Mouse (Mus musculus) hindbrain, embryonic 10.5 days (tissue): ENCODE measurements around the gene Rap1gap. TPM values are rescaled to one million over a fixed set of nuclear protein-coding genes. Genes with fewer than 3 reads are reported as not detected.

Source experiments
- DNase-seq: peaks from one replicate; pipeline ENCODE4 v3.0.0-alpha.2; 2017; ENCODE audit warnings: low spot score
- H3K27ac ChIP-seq: fragments of 300-500 bp; sonication (generic); 2 replicates; pipeline ENCODE4 v1.5.1; 2016; ENCODE audit warnings: mild to moderate bottlenecking, moderate library complexity
- H3K27me3 ChIP-seq: fragments of 300-500 bp; sonication (generic); 2 replicates; pipeline ENCODE4 v1.6.1; 2016; ENCODE audit warnings: mild to moderate bottlenecking; ENCODE audit not compliant: poor library complexity, insufficient read depth, severe bottlenecking
- H3K36me3 ChIP-seq: fragments of 300-500 bp; sonication (generic); 2 replicates; pipeline ENCODE4 v1.6.1; 2016; ENCODE audit warnings: mild to moderate bottlenecking, moderate library complexity
- H3K4me1 ChIP-seq: fragments of 300-500 bp; sonication (generic); replicated peaks from 2 replicates; pipeline ENCODE4 v1.6.1; 2016; ENCODE audit warnings: mild to moderate bottlenecking
- H3K4me3 ChIP-seq: fragments of 300-500 bp; sonication (generic); 2 replicates; pipeline ENCODE4 v1.5.1; 2016; ENCODE audit warnings: mild to moderate bottlenecking, moderate library complexity
- H3K9me3 ChIP-seq: fragments of 300-500 bp; sonication (generic); 2 replicates; pipeline ENCODE4 v1.6.1; 2016; ENCODE audit warnings: mild to moderate bottlenecking, moderate library complexity
- WGBS: fragments of 180-500 bp; shearing (Covaris S2); methylation state at CpG from one replicate; pipeline ENCODE4 v1.1.7; 2016; 5-methylcytosine and 5-hydroxymethylcytosine counted together
- polyA plus RNA-seq: library from polyadenylated mRNA; unstranded; fragments of >200 nt; fragmentation: Nextera tagmentation; extraction: Ambion mirVana; gene quantifications from 2 replicates; pipeline ENCODE4 v1.2.1, GENCODE M21; 2016

Gene Rap1gap
- polyA plus RNA-seq, 1 experiment from 2014 or later: 13.4 TPM

GRCm38 (mm10) chr4:137730134-137730533 lies 65.6 kb downstream of the Rap1gap start:
- H3K4me3 ChIP-seq: no peak overlapping the region
- H3K27me3 ChIP-seq: peaks cover 58% of the 10 kb centered on the region
- peaks cover 56% of the 10 kb centered on the region for H3K4me1 ChIP-seq
- no peaks in the 10 kb centered on the region for H3K9me3 ChIP-seq
- H3K36me3 ChIP-seq: no peaks in the 10 kb centered on the region
- WGBS: 19% methylated on average over 3 of the region's 3 CpGs
- H3K27ac ChIP-seq: no peak overlapping the region
- peak; percentile 92 for DNase-seq

GRCm38 (mm10) chr4:137730757-137731156 lies 66.2 kb downstream of the Rap1gap start:
- Histone ChIP-seq H3K27ac (no peak overlapping the region), H3K27me3 (peaks cover 62% of the 10 kb centered on the region)
- WGBS: 78% methylated on average over 8 of the region's 8 CpGs

GRCm38 (mm10) chr4:137731891-137732290 lies 67.4 kb downstream of the Rap1gap start:
- Histone ChIP-seq H3K9me3 (no peaks in the 10 kb centered on the region), H3K4me1 (peaks cover 62% of the 10 kb centered on the region), H3K4me3 (no peak overlapping the region), H3K36me3 (no peaks in the 10 kb centered on the region), H3K27me3 (peaks cover 58% of the 10 kb centered on the region), H3K27ac (0 out of 2 replicates have a peak overlapping the region, but pooled peaks have one; percentile 8)
- DNase-seq: no peak
- 74% methylated on average over 10 of the region's 10 CpGs for WGBS

More at GRCm38 (mm10) chr4:137730757-137731156, 66.2 kb downstream of the Rap1gap start:
- no peak for DNase-seq
- Histone ChIP-seq H3K4me3 (no peak overlapping the region), H3K36me3 (no peaks in the 10 kb centered on the region), H3K4me1 (peaks cover 58% of the 10 kb centered on the region), H3K9me3 (no peaks in the 10 kb centered on the region)

GRCm38 (mm10) chr4:137732361-137732760 lies 67.8 kb downstream of the Rap1gap start:
- Histone ChIP-seq H3K36me3 (no peaks in the 10 kb centered on the region), H3K9me3 (no peaks in the 10 kb centered on the region), H3K4me3 (no peak overlapping the region), H3K4me1 (peaks cover 62% of the 10 kb centered on the region), H3K27ac (no peak overlapping the region), H3K27me3 (peaks cover 55% of the 10 kb centered on the region)
- no peak for DNase-seq
- 74% methylated on average over 3 of the region's 3 CpGs for WGBS

GRCm38 (mm10) chr4:137732962-137733361 lies 68.4 kb downstream of the Rap1gap start:
- peak overlapping the region; percentile 35; the same call in 1 of the 2 replicates for H3K27ac ChIP-seq
- no peaks in the 10 kb centered on the region for H3K36me3 ChIP-seq
- no peak overlapping the region for H3K4me3 ChIP-seq
- peaks cover 49% of the 10 kb centered on the region for H3K27me3 ChIP-seq
- DNase-seq: no peak
- peaks cover 62% of the 10 kb centered on the region for H3K4me1 ChIP-seq
- WGBS: 77% methylated on average over 3 of the region's 3 CpGs
- no peaks in the 10 kb centered on the region for H3K9me3 ChIP-seq

- 78% methylated on average over 5 of the region's 5 CpGs for WGBS
- H3K36me3 ChIP-seq: no peaks in the 10 kb centered on the region
- no peak for DNase-seq
- H3K27ac ChIP-seq: no peak overlapping the region
- H3K4me3 ChIP-seq: no peak overlapping the region
- no peaks in the 10 kb centered on the region for H3K9me3 ChIP-seq
- peaks cover 60% of the 10 kb centered on the region for H3K4me1 ChIP-seq
- H3K27me3 ChIP-seq: peaks cover 44% of the 10 kb centered on the region
Measured at GRCm38 (mm10) chr4:137733459-137733858, 68.9 kb downstream of the Rap1gap start.

GRCm38 (mm10) chr4:137736220-137736701 lies 71.7 kb downstream of the Rap1gap start:
- no peaks in the 10 kb centered on the region for H3K9me3 ChIP-seq
- peaks cover 52% of the 10 kb centered on the region for H3K4me1 ChIP-seq
- H3K36me3 ChIP-seq: no peaks in the 10 kb centered on the region
- peak; percentile 53 for DNase-seq
- WGBS: 47% methylated on average over 11 of the region's 11 CpGs
- peak overlapping the region; percentile 83 for H3K27ac ChIP-seq
- peaks cover 23% of the 10 kb centered on the region; the same call in 1 of the 2 replicates for H3K27me3 ChIP-seq
- H3K4me3 ChIP-seq: no peak overlapping the region

- no peak overlapping the region for H3K4me3 ChIP-seq
- peaks cover 9% of the 10 kb centered on the region; the same call in 1 of the 2 replicates for H3K27me3 ChIP-seq
- no peaks in the 10 kb centered on the region for H3K9me3 ChIP-seq
- 61% methylated on average over 3 of the region's 3 CpGs for WGBS
- H3K36me3 ChIP-seq: no peaks in the 10 kb centered on the region
- H3K4me1 ChIP-seq: peaks cover 51% of the 10 kb centered on the region
- no peak for DNase-seq
- H3K27ac ChIP-seq: peak overlapping the region; percentile 68
Measured at GRCm38 (mm10) chr4:137737760-137738159, 73.2 kb downstream of the Rap1gap start.

GRCm38 (mm10) chr4:137739151-137739923 lies 74.8 kb downstream of the Rap1gap start:
- Histone ChIP-seq H3K27ac (peak overlapping the region; percentile 46; the same call in 1 of the 2 replicates), H3K9me3 (no peaks in the 10 kb centered on the region), H3K36me3 (no peaks in the 10 kb centered on the region), H3K4me3 (peak overlapping the region; percentile 29), H3K27me3 (peaks cover 9% of the 10 kb centered on the region), H3K4me1 (peaks cover 61% of the 10 kb centered on the region)
- WGBS: 51% methylated on average over 9 of the region's 9 CpGs
- DNase-seq: peak; percentile 54

- 90% methylated on average over 7 of the region's 7 CpGs for WGBS
- H3K36me3 ChIP-seq: no peaks in the 10 kb centered on the region
- H3K4me1 ChIP-seq: peaks cover 59% of the 10 kb centered on the region
- DNase-seq: no peak
- H3K27ac ChIP-seq: no peak overlapping the region
- H3K9me3 ChIP-seq: no peaks in the 10 kb centered on the region
- peaks cover 3% of the 10 kb centered on the region for H3K27me3 ChIP-seq
- H3K4me3 ChIP-seq: no peak overlapping the region
Measured at GRCm38 (mm10) chr4:137740350-137740749, 75.8 kb downstream of the Rap1gap start.

GRCm38 (mm10) chr4:137743791-137744190 lies 79.3 kb downstream of the Rap1gap start:
- H3K4me1 ChIP-seq: peaks cover 36% of the 10 kb centered on the region
- 58% methylated on average over 7 of the region's 7 CpGs for WGBS
- H3K4me3 ChIP-seq: no peak overlapping the region
- H3K36me3 ChIP-seq: peaks cover 17% of the 10 kb centered on the region
- DNase-seq: no peak
- H3K27ac ChIP-seq: peak overlapping the region; percentile 69
- H3K27me3 ChIP-seq: peaks cover under 1% of the 10 kb centered on the region; the same call in 1 of the 2 replicates
- no peaks in the 10 kb centered on the region for H3K9me3 ChIP-seq

- Histone ChIP-seq H3K27me3 (peaks cover 6% of the 10 kb centered on the region; the same call in 1 of the 2 replicates), H3K4me3 (no peak overlapping the region), H3K9me3 (no peaks in the 10 kb centered on the region), H3K36me3 (peaks cover 17% of the 10 kb centered on the region), H3K4me1 (peaks cover 33% of the 10 kb centered on the region), H3K27ac (peak overlapping the region; percentile 69)
- WGBS: 60% methylated on average over 13 of the region's 13 CpGs
- DNase-seq: peak; percentile 49
Measured at GRCm38 (mm10) chr4:137744433-137744918, 80.0 kb downstream of the Rap1gap start.

- Histone ChIP-seq H3K4me1 (peaks cover 50% of the 10 kb centered on the region), H3K9me3 (no peaks in the 10 kb centered on the region), H3K27me3 (peaks cover 6% of the 10 kb centered on the region; the same call in 1 of the 2 replicates), H3K36me3 (peaks cover 17% of the 10 kb centered on the region), H3K4me3 (no peak overlapping the region), H3K27ac (peak overlapping the region; percentile 53; the same call in 1 of the 2 replicates)
- WGBS: 79% methylated on average over 9 of the region's 9 CpGs
- no peak for DNase-seq
Measured at GRCm38 (mm10) chr4:137747091-137747490, 82.6 kb downstream of the Rap1gap start.
